Mouse (Mus musculus) brain, embryonic 14.5 days (tissue): ENCODE results near the gene Cyp2e1. TPM values are rescaled to one million over a fixed set of nuclear protein-coding genes. Genes with fewer than 3 reads are reported as not detected.
A peak's percentile ranks its signal among the peaks of the same experiment; 100 is the strongest.
"Not testable (repeated sequence)": the region's sequence is repeated elsewhere in the genome, so short reads cannot be mapped to it uniquely, and the experiment has no call there.

Source experiments
- DNase-seq: peaks from one replicate; pipeline ENCODE4 v3.0.0-alpha.2; 2011; ENCODE audit warnings: low read depth
- CTCF ChIP-seq: fragments of 200-500 bp; IDR thresholded peaks from 2 replicates; pipeline ENCODE4 v1.5.1; 2012; ENCODE audit warnings: inconsistent platforms, mild to moderate bottlenecking, moderate library complexity, borderline replicate concordance; ENCODE audit not compliant: insufficient read depth, insufficient read length; ENCODE audit errors: extremely low read depth
- POLR2A ChIP-seq: fragments of 200-500 bp; IDR thresholded peaks from 2 replicates; pipeline ENCODE4 v1.6.1; 2012; ENCODE audit warnings: mild to moderate bottlenecking, inconsistent platforms, borderline replicate concordance; ENCODE audit not compliant: poor library complexity, insufficient read depth, insufficient read length, severe bottlenecking; ENCODE audit errors: extremely low read depth
- polyA plus RNA-seq: library from polyadenylated mRNA; depleted of rRNA; stranded (reverse); fragments of >200 nt; gene quantifications from 2 replicates; pipeline ENCODE4 v1.2.3, GENCODE M21; 2012; rRNA removed

The Cyp2e1 gene
- not detected in 2 replicates for polyA plus RNA-seq

DNA sequence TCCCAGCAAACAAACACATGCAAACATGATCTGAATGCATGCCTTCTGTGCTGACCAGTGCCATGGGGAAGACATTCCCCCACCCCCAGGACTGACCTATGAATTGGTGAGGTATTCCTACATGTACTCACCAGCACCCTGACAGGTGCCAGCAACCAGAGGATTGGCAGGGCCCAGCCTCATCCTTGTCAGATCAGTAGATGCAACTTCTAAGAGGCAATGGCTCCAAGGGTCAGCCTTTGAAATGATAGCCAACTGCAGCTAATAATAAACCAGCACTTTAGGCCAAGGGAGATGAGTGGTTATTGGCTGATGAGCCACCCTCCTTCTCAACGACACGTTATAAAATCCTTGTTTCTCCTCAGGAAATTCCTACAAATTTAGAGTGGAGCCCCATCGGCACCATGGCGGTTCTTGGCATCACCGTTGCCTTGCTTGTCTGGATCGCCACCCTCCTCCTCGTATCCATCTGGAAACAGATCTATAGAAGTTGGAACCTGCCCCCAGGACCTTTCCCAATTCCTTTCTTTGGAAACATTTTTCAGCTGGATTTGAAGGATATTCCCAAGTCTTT is at the start of gene Cyp2e1:
Gene Cyp2e1, plus strand, starts transcription at position 293 of the 574 bp plus-strand sequence.
- TF ChIP-seq CTCF (no peak), POLR2A (no peak)
- no peak for DNase-seq

DNA sequence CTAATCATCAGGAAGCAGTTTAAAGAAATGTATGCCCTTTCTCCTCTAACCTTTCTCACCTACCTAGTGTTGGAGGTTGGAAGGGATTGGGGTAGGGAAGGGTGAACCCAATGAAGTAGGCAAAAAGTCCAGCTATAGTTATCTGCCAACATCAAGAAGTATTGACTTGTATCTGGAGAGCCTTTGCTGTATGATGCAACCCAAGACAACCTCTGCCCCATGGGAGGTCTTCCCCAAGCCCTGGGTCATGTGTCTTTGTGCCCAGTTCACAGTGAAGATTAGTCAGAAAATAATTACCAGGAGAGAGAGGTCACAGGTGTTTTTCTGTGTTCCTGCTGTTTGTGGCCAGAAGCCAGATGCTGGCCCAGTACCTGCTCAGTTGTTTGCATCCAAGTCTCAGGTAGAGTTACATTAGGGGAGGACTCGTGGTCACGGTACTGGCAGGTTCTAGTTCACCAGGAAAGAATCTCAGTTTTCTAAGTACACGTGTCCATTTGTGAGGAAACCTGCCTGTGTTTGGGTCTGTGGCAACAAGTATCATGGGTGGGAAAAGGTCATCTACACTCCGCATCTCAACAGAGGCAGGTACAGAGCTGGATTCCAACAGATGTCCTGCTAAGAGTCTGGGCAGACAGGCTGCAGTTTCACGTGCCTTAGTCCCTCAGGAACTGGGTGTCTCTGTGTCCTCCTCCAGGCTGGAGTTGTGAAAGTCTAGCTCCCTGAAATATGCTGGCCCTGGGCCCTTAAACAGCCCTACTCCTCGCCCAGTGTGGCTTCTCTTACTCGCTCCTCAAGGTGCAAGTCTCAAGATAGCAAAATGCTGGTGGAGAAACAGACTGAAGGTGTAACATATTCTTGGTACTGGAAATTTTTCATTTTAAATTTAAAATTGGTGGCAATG is 46.1 kb upstream of the Cyp2e1 start:
- DNase-seq: no peak
- TF ChIP-seq CTCF: no peak
- no peak for TF ChIP-seq POLR2A

DNA sequence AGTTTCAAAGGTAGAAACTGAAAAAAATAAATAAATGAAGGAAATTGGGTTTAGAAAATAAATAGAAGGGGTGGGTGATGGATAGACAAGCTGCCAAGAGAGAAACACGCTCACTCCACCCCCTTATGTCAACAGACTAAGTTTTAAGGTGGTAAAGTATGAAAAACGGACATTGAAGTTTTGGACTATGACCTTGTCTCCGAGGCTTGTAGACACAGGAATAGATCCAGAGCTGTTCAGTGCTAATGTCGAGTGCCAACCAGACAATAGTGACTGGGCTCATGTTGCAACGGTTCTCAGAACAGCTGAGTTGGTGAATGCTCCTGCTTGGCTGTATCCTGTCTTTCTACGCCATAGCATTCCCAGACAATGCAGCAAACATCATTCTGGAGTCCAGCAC is 42.4 kb upstream of the Cyp2e1 start:
- no peak for DNase-seq
- TF ChIP-seq POLR2A (no peak), CTCF (no peak)

DNA sequence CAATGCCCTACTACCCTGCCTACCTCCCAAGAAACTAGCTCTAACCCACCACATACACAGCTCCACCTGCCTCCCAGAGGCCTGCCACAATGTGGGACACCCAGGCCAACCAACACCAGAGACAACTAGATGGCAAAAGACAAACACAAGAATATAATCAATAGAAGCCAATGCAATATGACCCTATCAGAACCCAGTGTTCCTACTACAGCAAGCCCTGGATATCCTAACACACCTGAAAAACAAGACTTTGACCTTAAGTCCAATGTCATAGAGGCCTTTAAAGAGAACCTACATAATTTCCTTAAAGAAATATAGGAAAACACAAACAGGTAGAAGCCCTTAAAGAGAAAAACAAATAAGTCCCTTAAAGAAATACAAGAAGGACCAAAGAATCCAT is 38.0 kb upstream of the Cyp2e1 start:
- no peak for DNase-seq

DNA sequence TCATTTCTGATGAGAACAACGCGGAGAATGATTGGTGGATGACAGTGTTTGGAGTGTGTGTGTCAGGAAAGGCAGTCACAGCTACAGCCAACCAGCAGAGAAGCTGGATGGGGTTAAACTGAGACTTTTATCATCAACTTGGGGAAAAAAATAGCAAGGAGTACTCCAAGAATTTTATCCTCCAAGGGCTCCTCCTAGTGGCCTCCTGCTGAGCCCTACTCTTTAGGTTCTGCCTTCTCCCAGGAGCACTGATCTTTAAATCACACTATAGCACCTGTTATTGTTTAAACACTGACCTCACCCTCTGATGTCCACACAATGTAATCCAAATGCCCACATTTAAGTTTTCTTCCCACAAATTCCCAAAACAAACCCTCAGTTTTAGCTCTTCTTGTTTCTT is 30.4 kb upstream of the Cyp2e1 start:
- no peak for TF ChIP-seq CTCF
- TF ChIP-seq POLR2A: no peak
- no peak for DNase-seq

More for the DNA sequence above, 38.0 kb upstream of the Cyp2e1 start:
- TF ChIP-seq POLR2A: no peak
- TF ChIP-seq CTCF: no peak

DNA sequence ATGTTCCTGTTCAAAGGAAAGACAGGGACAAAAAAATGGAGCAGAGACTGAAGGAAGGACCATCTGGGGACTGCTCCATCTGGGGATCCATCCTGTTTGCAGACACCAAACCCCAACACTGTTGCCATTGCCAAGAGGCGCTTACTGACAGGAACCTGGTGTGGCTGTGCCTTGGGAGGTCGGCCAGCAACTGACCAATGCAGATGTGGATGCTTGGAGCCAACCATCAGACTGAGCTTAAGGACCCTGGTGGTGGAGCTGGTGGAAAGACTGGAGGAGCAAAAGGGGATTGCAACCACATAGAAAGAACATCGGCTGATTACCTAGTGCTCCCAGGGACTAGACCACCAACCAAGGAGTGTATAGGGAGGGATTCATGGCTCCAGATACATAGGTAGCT is 16.1 kb upstream of the Cyp2e1 start:
- no peak for TF ChIP-seq POLR2A
- TF ChIP-seq CTCF: no peak
- DNase-seq: no peak

DNA sequence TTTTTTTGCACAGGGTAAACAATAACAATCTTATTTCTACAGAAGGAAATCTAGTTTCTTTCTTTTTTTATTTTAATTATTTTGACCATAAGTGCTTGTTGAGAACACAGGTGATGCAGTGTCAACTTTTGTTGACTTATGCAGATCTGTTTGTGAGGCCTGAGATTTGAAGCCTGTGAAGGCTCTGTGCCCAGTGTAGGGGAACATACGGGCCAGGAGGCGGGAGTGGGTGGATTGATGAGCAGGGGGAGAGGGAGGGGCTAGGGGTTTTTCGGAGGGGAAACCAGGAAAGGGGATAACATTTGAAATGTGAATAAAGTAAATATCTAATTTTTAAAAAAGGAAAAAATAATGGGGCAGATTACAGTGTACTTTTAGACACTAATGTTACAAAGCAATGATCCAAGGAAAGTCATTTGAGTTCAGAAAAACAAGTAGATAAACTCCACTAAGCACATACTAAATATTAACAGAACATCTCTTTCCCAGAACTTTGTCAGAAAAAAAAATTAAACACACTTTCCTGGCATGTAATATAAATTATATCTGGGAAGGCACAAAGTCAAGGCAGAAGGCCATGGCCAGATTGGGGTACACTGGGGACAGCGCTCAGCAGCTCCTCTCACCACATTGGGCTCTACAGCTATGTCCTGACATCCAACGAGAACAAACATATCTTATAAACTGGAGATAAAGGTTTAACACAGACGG is 15.3 kb upstream of the Cyp2e1 start:
- no peak for TF ChIP-seq CTCF
- no peak for TF ChIP-seq POLR2A
- DNase-seq: no peak

DNA sequence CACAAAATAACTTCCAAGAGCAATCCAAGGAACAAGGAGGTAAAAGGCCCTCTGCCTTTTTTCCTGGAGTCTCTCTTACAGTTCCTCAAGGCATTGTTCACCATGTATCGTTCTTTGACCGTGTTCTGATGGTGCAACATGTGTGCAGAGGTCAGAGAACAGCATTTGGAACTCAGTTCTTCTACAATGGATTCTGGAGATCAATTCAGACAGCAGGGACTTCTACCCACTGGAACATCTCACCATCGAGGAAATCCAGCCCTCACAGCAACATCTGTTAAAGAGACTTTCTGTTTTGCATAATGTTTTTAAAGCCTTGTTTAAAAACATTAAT is 14.7 kb upstream of the Cyp2e1 start:
- TF ChIP-seq POLR2A (no peak), CTCF (no peak)
- DNase-seq: no peak

DNA sequence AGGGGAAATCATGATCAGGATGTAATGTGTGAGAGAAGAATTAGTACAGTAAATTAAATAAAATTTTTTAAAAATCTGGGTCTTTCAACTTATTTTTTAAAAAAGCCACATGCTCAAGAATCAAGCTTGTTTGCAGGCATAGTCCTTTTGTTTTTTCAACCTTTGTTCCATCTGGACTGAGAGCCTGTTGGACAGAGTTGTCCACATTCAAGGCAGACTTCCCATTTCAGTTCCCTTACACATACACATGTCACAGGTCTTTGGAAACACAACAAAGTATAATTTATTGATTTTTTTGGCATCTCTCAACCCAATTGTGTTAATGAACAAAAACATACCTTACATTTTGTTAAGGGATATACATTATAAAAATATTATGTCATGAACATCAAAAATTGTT is 9.0 kb upstream of the Cyp2e1 start:
- TF ChIP-seq POLR2A (no peak), CTCF (no peak)
- no peak for DNase-seq

DNA sequence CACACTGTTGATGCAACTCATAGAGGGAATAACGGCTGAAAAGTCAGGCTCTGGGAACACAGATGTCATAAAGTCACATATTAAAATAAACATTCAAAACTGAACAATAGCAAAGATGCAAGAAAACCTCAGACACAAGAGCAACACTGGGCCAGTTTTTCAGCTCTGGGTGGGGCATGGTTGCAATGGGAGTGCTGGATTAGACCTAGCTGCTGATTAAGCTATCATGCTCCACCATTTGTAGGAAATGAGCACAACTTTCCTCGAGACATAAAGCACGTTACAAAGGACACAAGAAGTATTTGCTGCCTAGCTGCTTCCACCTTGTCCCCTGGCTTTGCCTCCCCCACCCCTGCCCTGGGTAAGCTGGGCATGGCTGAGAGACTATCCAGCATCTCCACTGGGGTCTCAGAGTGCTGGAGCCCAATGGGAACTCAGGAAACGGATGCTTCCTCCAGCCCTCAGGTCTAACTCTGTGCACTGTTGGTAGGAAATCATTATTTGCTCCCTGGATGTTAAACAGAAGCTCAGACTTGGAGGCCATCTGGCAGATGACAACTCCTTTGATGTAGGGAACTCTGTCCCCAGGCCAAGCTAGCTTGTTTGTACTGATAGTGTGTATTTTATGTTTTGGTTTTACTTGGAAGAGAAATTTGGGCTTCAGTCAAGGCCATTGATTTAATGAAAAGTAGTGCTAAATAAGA is 7.2 kb upstream of the Cyp2e1 start:
- DNase-seq: peak; percentile 1
- TF ChIP-seq POLR2A: no peak
- TF ChIP-seq CTCF: no peak

DNA sequence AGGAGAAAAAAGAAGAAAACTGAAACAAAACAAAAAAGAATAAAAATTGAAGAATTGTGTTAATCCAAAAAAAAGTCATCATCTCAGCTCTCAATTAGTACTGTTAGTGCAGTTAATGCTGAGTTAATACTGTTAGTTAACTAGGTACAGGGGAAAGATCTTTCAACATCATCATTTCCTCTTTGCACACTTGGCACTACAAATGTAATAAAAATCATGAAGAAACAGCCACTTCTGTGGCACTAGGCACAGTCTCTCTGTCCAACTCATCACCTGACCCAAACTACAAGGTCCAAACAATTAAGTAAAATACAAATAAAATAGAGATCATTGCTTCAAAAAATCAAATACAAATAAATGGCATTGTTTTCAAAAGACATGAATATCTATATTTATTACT is 2.9 kb upstream of the Cyp2e1 start:
- DNase-seq: no peak
- TF ChIP-seq CTCF: no peak
- TF ChIP-seq POLR2A: no peak

DNA sequence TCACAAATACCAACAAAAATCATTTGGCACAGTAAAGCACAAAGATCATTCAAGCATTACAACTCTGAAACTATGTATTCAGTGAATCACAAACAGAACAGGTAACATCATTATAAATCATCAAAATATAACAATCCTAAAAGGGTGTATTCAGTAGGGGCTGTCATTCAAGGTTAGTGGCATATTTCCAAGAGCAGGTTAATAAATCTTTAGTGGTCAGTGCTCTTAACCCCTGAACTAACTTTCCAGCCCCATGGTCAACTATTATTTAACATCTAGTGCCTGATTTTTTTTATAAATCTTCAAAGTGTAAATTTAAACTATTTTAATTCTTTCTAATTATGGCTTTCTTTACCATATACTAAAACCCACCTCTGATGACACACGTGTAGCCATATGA is 1.9 kb downstream of the Cyp2e1 start:
- not testable (repeated sequence) for DNase-seq
